Mouse (Mus musculus): ENCODE results near the gene Olfr933.

Olfr933 gene

DNA sequence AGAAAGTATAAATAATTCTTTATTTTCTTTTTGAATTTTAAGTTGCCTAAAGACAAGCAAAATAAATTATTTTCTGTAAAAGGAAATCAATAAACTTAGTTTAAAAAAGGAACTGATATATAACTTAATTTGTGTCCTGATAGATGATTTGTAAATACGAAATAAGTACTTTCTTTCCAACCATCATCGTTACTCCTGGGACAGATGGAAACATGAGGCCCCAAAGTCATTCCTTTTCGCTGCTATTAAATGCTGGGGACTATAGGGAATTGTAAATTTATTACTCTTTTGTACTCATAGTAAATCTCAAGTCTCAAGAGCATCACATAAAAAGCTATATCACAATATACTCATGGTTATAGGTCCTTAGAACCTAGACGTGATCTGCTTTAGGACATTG is at the start of gene Olfr933:
TSS of gene Olfr933 (plus strand) at position 301 of the 400 bp plus-strand sequence.
- in situ Hi-C loops (cut with MboI), result no loop called here

DNA sequence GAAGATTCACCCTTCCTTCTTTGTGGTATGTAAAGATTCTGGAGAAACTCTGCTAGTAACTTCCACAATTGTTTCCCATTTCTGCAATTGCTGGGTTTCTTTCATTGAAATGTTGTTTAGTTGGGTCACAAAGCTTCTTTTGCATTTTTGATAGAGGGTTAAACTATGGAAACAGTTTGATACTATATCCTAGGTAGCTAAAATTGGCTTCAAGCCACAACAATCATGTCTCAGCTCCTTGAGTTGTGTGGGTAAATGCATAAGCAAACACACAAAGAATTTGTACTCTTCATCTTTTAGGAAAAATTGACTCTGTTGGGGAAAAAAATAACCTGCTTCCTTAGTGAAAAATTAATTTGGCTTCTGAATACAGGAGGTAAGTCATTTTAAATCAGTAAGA is 42.6 kb upstream of the Olfr933 start, which contains the start of gene Olfr930:
TSS of gene Olfr930 (plus strand) at position 301 of the 400 bp plus-strand sequence.
- in situ Hi-C loops (cut with MboI), result no loop called here

GRCm38 (mm10) chr9:38953401-38954123 is 18.6 kb upstream of the Olfr933 start:
- in situ Hi-C loops (cut with MboI), result no loop called here

GRCm38 (mm10) chr9:38954124-38954416 is 18.0 kb upstream of the Olfr933 start:
- in situ Hi-C loops (cut with MboI), result no loop called here

DNA sequence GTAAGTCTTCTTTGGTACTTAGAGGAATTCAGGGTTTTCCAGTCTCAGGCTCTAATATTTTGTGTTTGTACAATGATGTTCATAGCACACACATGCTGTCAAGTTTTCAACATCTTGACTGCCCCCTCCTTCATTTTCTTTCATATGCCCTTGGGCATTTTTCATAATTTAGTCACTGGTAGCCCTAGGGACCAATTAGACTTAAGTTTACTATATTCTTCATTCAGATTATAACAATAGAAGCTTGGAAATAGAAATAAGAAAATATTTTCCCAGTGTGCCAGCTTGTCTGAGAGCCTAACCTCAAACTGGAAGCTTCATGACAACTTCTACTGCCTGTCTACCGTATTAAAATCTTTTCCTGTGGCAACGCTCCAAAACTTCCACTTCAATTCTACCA is 16.1 kb downstream of the Olfr933 start, which contains the start of gene Olfr934:
TSS of gene Olfr934 (minus strand) at position 101 of the 400 bp plus-strand sequence.
- in situ Hi-C loops (cut with MboI), result no loop called here

- in situ Hi-C loops (cut with MboI), result no loop called here
Observed at GRCm38 (mm10) chr9:38999583-38999982, 27.5 kb downstream of the Olfr933 start, which contains the start of gene Olfr935. Gene Olfr935, minus strand, starts transcription at chr9:38999683.

GRCm38 (mm10) chr9:39023277-39023676 is 51.2 kb downstream of the Olfr933 start, which contains the start of gene Olfr146:
Gene Olfr146, minus strand, starts transcription at chr9:39023377.
- in situ Hi-C loops (cut with MboI), result no loop called here

Data from mature B cell (primary cell).